9 mouse cellular contexts compared by ENCODE assay signal in the genomic region with DNA sequence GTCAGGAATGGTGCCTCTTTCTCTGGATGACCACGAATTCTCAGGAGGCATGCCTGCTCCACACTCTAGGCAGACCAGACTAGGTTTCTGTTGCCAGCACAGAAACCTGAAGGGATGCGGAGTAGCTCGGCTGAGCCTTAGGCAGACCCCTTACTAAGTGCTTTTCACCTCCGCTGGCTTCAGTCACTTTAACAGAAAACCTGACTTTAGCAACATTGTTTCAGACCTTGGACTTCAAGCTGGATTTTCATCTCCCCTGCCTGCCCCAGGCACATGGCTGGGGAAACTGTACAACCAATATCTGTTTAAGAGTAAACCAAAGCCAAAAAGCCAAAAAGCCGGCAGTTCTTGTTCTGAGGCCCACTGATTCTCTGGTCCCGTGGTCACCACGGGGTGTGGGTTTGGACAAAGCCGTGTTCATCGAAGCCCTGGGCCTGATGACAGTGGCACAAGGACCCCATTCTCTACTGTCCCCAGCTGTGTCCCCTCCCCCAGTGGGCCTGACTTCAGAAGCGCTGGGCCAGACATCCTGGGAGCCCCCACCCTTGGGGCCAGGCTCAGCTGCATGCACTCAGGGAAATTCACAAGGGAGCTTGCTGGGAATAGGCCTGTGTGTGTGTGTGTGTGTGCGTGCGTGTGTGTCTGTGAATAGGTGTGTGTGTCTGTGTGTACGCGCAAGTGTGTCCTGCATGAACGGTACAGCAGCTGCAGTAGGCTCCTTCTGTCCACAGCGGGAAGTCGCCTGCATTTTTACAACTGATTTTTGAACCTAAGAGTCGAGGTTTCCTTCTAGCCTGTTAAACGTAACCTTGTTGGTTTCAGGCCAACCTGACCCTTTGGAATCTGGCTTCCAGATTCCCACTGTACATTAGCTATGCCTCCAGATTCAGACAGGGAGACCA. TPM values are rescaled to one million over a fixed set of nuclear protein-coding genes. Genes with fewer than 3 reads are reported as not detected.
A peak's percentile ranks its signal among the peaks of the same experiment; 100 is the strongest.
DNase-seq lines count a peak whose midpoint lies in the region; ATAC-seq and TF ChIP-seq lines count a peak whose summit lies in the region.
"Had no signal": no experiment of that assay in that cellular context is flagged by ENCODE, and none has a peak within 500 bp of the region (broad histone marks: within the 10 kb centered on the region; RNA-seq: fewer than 3 reads in every experiment).

No protein-coding gene starts in this region.

- 54% methylated on average over 19 of the region's 19 CpGs for WGBS in heart, embryonic 11.5 days (ENCODE audit: insufficient replicate concordance)
- 43% methylated on average over 19 of the region's 19 CpGs for WGBS in embryonic facial prominence, embryonic 13.5 days
- 29% methylated on average over 19 of the region's 19 CpGs for WGBS in hindbrain, embryonic 12.5 days

- DNase-seq in heart, postnatal 36 days: no peak
- peak; percentile 65 to 70 for DNase-seq in layer of hippocampus, postnatal 10 days (ENCODE audit: low spot score in 2 of 2)
- DNase-seq in adrenal gland, postnatal 14 days: no peak
- DNase-seq in gastrocnemius, postnatal 10 days: no peak

- H3ac ChIP-seq in myocyte (ENCODE audit: control insufficient read depth, insufficient read length): no peak overlapping the region

- no peak for TF ChIP-seq POLR2A in myocyte (IDR thresholded peaks at IDR 0.05; ENCODE audit: insufficient read length, low read depth)

- intact Hi-C loops in heart, postnatal 36 days (cut with DNase I): no loop called here

- H3K4me2 ChIP-seq in heart, embryonic 11.5 days: no peak overlapping the region; the same call in none of the 2 replicates
- H3K4me2 ChIP-seq in embryonic facial prominence, embryonic 13.5 days: peak overlapping the region; percentile 59; the same call in 1 of the 2 replicates
- peak overlapping the region; percentile 50 for H3K4me2 ChIP-seq in hindbrain, embryonic 12.5 days (replicated peaks)
- H3K4me2 ChIP-seq in myocyte (ENCODE audit: low read depth): no peak overlapping the region

- H3K27me3 ChIP-seq in heart, embryonic 11.5 days (ENCODE audit: control insufficient read depth, insufficient read depth, low read length): no peaks in the 10 kb centered on the region
- no peaks in the 10 kb centered on the region for H3K27me3 ChIP-seq in embryonic facial prominence, embryonic 13.5 days
- no peaks in the 10 kb centered on the region for H3K27me3 ChIP-seq in hindbrain, embryonic 12.5 days
- H3K27me3 ChIP-seq in myocyte (ENCODE audit: control insufficient read depth, insufficient read depth, insufficient read length): no peaks in the 10 kb centered on the region

- H3K27ac ChIP-seq in heart, embryonic 11.5 days (ENCODE audit: low read depth, low read length): peak overlapping the region; percentile 31; the same call in 1 of the 2 replicates
- peak overlapping the region; percentile 69 for H3K27ac ChIP-seq in embryonic facial prominence, embryonic 13.5 days
- H3K27ac ChIP-seq in hindbrain, embryonic 12.5 days: peak overlapping the region; percentile 99

- no peaks in the 10 kb centered on the region for H3K36me3 ChIP-seq in heart, embryonic 11.5 days (ENCODE audit: control insufficient read depth, insufficient read depth, low read length)
- no peaks in the 10 kb centered on the region for H3K36me3 ChIP-seq in embryonic facial prominence, embryonic 13.5 days
- no peaks in the 10 kb centered on the region for H3K36me3 ChIP-seq in hindbrain, embryonic 12.5 days
- H3K36me3 ChIP-seq in myocyte (ENCODE audit: control insufficient read depth, insufficient read depth): no peaks in the 10 kb centered on the region

- peaks cover 2% of the 10 kb centered on the region for H3K79me2 ChIP-seq in myocyte (ENCODE audit: control insufficient read depth, insufficient read depth)

- peak overlapping the region; percentile 52 for H3K9ac ChIP-seq in heart, embryonic 11.5 days (ENCODE audit: low read depth, low read length)
- no peak overlapping the region; the same call in 1 of the 2 replicates for H3K9ac ChIP-seq in embryonic facial prominence, embryonic 13.5 days
- peak overlapping the region; percentile 97 for H3K9ac ChIP-seq in hindbrain, embryonic 12.5 days

- H3K4me1 ChIP-seq in heart, embryonic 11.5 days (ENCODE audit: control insufficient read depth, insufficient read depth, low read length): peaks cover 81% of the 10 kb centered on the region
- H3K4me1 ChIP-seq in embryonic facial prominence, embryonic 13.5 days: peaks cover 84% of the 10 kb centered on the region
- peaks cover 79% of the 10 kb centered on the region for H3K4me1 ChIP-seq in hindbrain, embryonic 12.5 days

- no peak overlapping the region for H3K4me3 ChIP-seq in heart, embryonic 11.5 days (ENCODE audit: low read depth, low read length)
- no peak overlapping the region for H3K4me3 ChIP-seq in embryonic facial prominence, embryonic 13.5 days
- H3K4me3 ChIP-seq in hindbrain, embryonic 12.5 days: no peak overlapping the region
- no peak overlapping the region for H3K4me3 ChIP-seq in myocyte
- H3K4me3 ChIP-seq: megakaryocyte, embryonic 14.5 days had no signal

- no peaks in the 10 kb centered on the region for H3K9me3 ChIP-seq in heart, embryonic 11.5 days (replicated peaks; ENCODE audit: control insufficient read depth, low read length)
- H3K9me3 ChIP-seq in embryonic facial prominence, embryonic 13.5 days: no peaks in the 10 kb centered on the region
- H3K9me3 ChIP-seq in hindbrain, embryonic 12.5 days (replicated peaks): no peaks in the 10 kb centered on the region
- H3K9me3 ChIP-seq: megakaryocyte, embryonic 14.5 days had no signal

- ATAC-seq in heart, embryonic 11.5 days (replicated peaks; ENCODE audit: insufficient number of reproducible peaks, low FRiP score, low TSS enrichment): no peak
- peak; percentile 8; the same call in 1 of the 2 replicates for ATAC-seq in embryonic facial prominence, embryonic 13.5 days (ENCODE audit: insufficient number of reproducible peaks, insufficient read depth, low FRiP score, low TSS enrichment, low read depth)
- peak; percentile 77 for ATAC-seq in hindbrain, embryonic 12.5 days (ENCODE audit: low FRiP score)

TF ChIP-seq in myocyte, 11 proteins besides CTCF, POLR2A, EP300 and RAD21:
- TF ChIP-seq MAX (IDR thresholded peaks at IDR 0.05; ENCODE audit: low read depth): no peak
- peak; percentile 84 for TF ChIP-seq POLR2AphosphoS2 (IDR thresholded peaks at IDR 0.05; ENCODE audit: insufficient read length, low read depth)
- TF ChIP-seq E2F4 (IDR thresholded peaks at IDR 0.05; ENCODE audit: insufficient read depth): no peak
- TF ChIP-seq TCF12 (IDR thresholded peaks at IDR 0.05; ENCODE audit: insufficient read depth, poor library complexity, severe bottlenecking): no peak
- no peak for TF ChIP-seq CEBPB (IDR thresholded peaks at IDR 0.05; ENCODE audit: insufficient read depth, poor library complexity, severe bottlenecking)
- TF ChIP-seq REST (IDR thresholded peaks at IDR 0.05; ENCODE audit: insufficient read depth, insufficient read length): no peak
- TF ChIP-seq MYOD1 (IDR thresholded peaks at IDR 0.05; ENCODE audit: control insufficient read depth in 1 of 3, insufficient read length in 2 of 3, low read depth in 2 of 3): peak in 1 of 3 experiments; percentile 22

RNA-seq across cellular contexts. Expression of gene Bahcc1, which starts 8.9 kb away (rescaled TPM):
- 7.0 and 9.1 TPM in 2 replicates for polyA plus RNA-seq in heart, embryonic 11.5 days (2014; fragmentation: Nextera tagmentation; extraction: Ambion mirVana)
- total RNA-seq in heart, postnatal 36 days (2021): 10 to 100 TPM in 1 of 2 experiments, 1 to 10 TPM in 1; 8.5 to 11.2 TPM
- 13.1 and 13.9 TPM in 2 replicates for polyA plus RNA-seq in embryonic facial prominence, embryonic 13.5 days (2015; fragmentation: Nextera tagmentation; extraction: Ambion mirVana)
- polyA plus RNA-seq in hindbrain, embryonic 12.5 days (2016; fragmentation: Nextera tagmentation; extraction: Ambion mirVana): 21.9 and 23.8 TPM in 2 replicates
- 10 to 100 TPM; 21.9 to 26.0 TPM for total RNA-seq in layer of hippocampus, postnatal 10 days (2021)
- polyA plus RNA-seq in myocyte (2012; fragmentation: generic; extraction: Trizol): 6.3 TPM
- 12.4 and 17.2 TPM in 2 replicates for total RNA-seq in adrenal gland, postnatal 14 days (2021)
- 10 to 100 TPM in 1 of 2 experiments, 1 to 10 TPM in 1; 6.4 to 10.5 TPM for total RNA-seq in gastrocnemius, postnatal 10 days (2021)

Comparison
In these comparisons a context has a peak if more than half of its experiments do, and no peak if none do; other contexts are left out.
1. H3K27ac ChIP-seq: peak in every context shown above with its lines; median percentile 99 in hindbrain, embryonic 12.5 days; 69 in embryonic facial prominence, embryonic 13.5 days; 31 in heart, embryonic 11.5 days.
2. H3K4me2 ChIP-seq: peak in embryonic facial prominence, embryonic 13.5 days (single experiment) and hindbrain, embryonic 12.5 days (single experiment); none in heart, embryonic 11.5 days (single experiment) and myocyte (single experiment).
3. DNase-seq: peak in layer of hippocampus, postnatal 10 days (2 of 2); none in heart, postnatal 36 days (0 of 2), adrenal gland, postnatal 14 days (single experiment) and gastrocnemius, postnatal 10 days (single experiment).